Mouse (Mus musculus): ENCODE results near the gene Hist1h4h. TPM values are rescaled to one million over a fixed set of nuclear protein-coding genes. Genes with fewer than 3 reads are reported as not detected.
"Not testable (repeated sequence)": the region's sequence is repeated elsewhere in the genome, so short reads cannot be mapped to it uniquely, and the experiment has no call there.

Hist1h4h gene
- polyA plus RNA-seq, 1 experiment from 2014 or later: 6.9 TPM

- H3K4me3 ChIP-seq (ENCODE audit: low read depth, low read length): peak overlapping the region; percentile 47
- H3K9me3 ChIP-seq (ENCODE audit: control insufficient read depth, low read length): no peaks in the 10 kb centered on the region
- ATAC-seq (replicated peaks; ENCODE audit: low FRiP score, low TSS enrichment, low read depth): peak; percentile 56
- peak overlapping the region; percentile 74 for H3K27ac ChIP-seq (ENCODE audit: low read depth)
- peak overlapping the region; percentile 62 for H3K4me2 ChIP-seq (ENCODE audit: low read length)
- under 1% methylated on average over 17 of the region's 17 CpGs for WGBS
- H3K36me3 ChIP-seq (ENCODE audit: control insufficient read depth, insufficient read depth, low read length): no peaks in the 10 kb centered on the region
- H3K9ac ChIP-seq (ENCODE audit: low read length): peak overlapping the region; percentile 52
- peak; percentile 99 for DNase-seq (ENCODE audit: low spot score)
- 0 out of 2 replicates have a peak, but pooled peaks cover 8% of the 10 kb centered on the region for H3K4me1 ChIP-seq (replicated peaks; ENCODE audit: control insufficient read depth, insufficient read depth, low read length)
- H3K27me3 ChIP-seq (replicated peaks; ENCODE audit: control insufficient read depth, insufficient read depth, low read length): no peaks in the 10 kb centered on the region
These were observed 4.5 kb upstream of the Hist1h4h start for GRCm38 (mm10) chr13:23526312-23526711.

GRCm38 (mm10) chr13:23529005-23529404 is 1.8 kb upstream of the Hist1h4h start:
- Histone ChIP-seq H3K27ac (ENCODE audit: low read depth) (no peak overlapping the region), H3K4me2 (ENCODE audit: low read length) (peak overlapping the region; percentile 70), H3K4me1 (replicated peaks; ENCODE audit: control insufficient read depth, insufficient read depth, low read length) (peaks cover 18% of the 10 kb centered on the region), H3K36me3 (ENCODE audit: control insufficient read depth, insufficient read depth, low read length) (no peaks in the 10 kb centered on the region), H3K27me3 (replicated peaks; ENCODE audit: control insufficient read depth, insufficient read depth, low read length) (no peaks in the 10 kb centered on the region), H3K9ac (ENCODE audit: low read length) (no peak overlapping the region), H3K9me3 (ENCODE audit: control insufficient read depth, low read length) (no peaks in the 10 kb centered on the region), H3K4me3 (ENCODE audit: low read depth, low read length) (no peak overlapping the region)
- ATAC-seq (replicated peaks; ENCODE audit: low FRiP score, low TSS enrichment, low read depth) (no peak), DNase-seq (ENCODE audit: low spot score) (peak; percentile 53)
- WGBS: 76% methylated on average over 5 of the region's 5 CpGs

GRCm38 (mm10) chr13:23529480-23530165 is 1.2 kb upstream of the Hist1h4h start:
- ATAC-seq (replicated peaks; ENCODE audit: low FRiP score, low TSS enrichment, low read depth) (no peak), DNase-seq (ENCODE audit: low spot score) (no peak)
- peak overlapping the region; percentile 70 for H3K4me2 ChIP-seq (ENCODE audit: low read length)
- peak overlapping the region; percentile 54 for H3K4me3 ChIP-seq (ENCODE audit: low read depth, low read length)
- H3K27me3 ChIP-seq (replicated peaks; ENCODE audit: control insufficient read depth, insufficient read depth, low read length): no peaks in the 10 kb centered on the region
- peak overlapping the region; percentile 99 for H3K27ac ChIP-seq (ENCODE audit: low read depth)
- WGBS: 26% methylated on average over 2 of the region's 2 CpGs
- no peaks in the 10 kb centered on the region for H3K9me3 ChIP-seq (ENCODE audit: control insufficient read depth, low read length)
- peak overlapping the region; percentile 89 for H3K9ac ChIP-seq (ENCODE audit: low read length)
- H3K4me1 ChIP-seq (replicated peaks; ENCODE audit: control insufficient read depth, insufficient read depth, low read length): peaks cover 21% of the 10 kb centered on the region
- H3K36me3 ChIP-seq (ENCODE audit: control insufficient read depth, insufficient read depth, low read length): no peaks in the 10 kb centered on the region

GRCm38 (mm10) chr13:23530181-23530900 is 509 bp upstream of the Hist1h4h start:
- peak; percentile 93 for DNase-seq (ENCODE audit: low spot score)
- Histone ChIP-seq H3K4me2 (ENCODE audit: low read length) (peak overlapping the region; percentile 70), H3K9ac (ENCODE audit: low read length) (peak overlapping the region; percentile 89), H3K27me3 (replicated peaks; ENCODE audit: control insufficient read depth, insufficient read depth, low read length) (no peaks in the 10 kb centered on the region), H3K4me3 (ENCODE audit: low read depth, low read length) (peak overlapping the region; percentile 54), H3K36me3 (ENCODE audit: control insufficient read depth, insufficient read depth, low read length) (no peaks in the 10 kb centered on the region), H3K9me3 (ENCODE audit: control insufficient read depth, low read length) (no peaks in the 10 kb centered on the region), H3K4me1 (replicated peaks; ENCODE audit: control insufficient read depth, insufficient read depth, low read length) (peaks cover 21% of the 10 kb centered on the region), H3K27ac (ENCODE audit: low read depth) (peak overlapping the region; percentile 99)
- WGBS: 0% methylated on average over 20 of the region's 20 CpGs
- ATAC-seq (replicated peaks; ENCODE audit: low FRiP score, low TSS enrichment, low read depth): peak; percentile 10; the same call in 1 of the 2 replicates

GRCm38 (mm10) chr13:23532262-23533075 is 1.6 kb downstream of the Hist1h4h start:
- DNase-seq (ENCODE audit: low spot score): peak; percentile 51

GRCm38 (mm10) chr13:23533560-23534367 is 2.9 kb downstream of the Hist1h4h start, which contains the start of gene Hist1h2af:
Gene Hist1h2af, plus strand, starts transcription at chr13:23533906.
- WGBS: under 1% methylated on average over 26 of the region's 53 CpGs
- H3K4me2 ChIP-seq (ENCODE audit: low read length): peak within 1 kb of the TSS; percentile 70
- H3K36me3 ChIP-seq (ENCODE audit: control insufficient read depth, insufficient read depth, low read length); H3K27me3 ChIP-seq (replicated peaks; ENCODE audit: control insufficient read depth, insufficient read depth, low read length); H3K9me3 ChIP-seq (ENCODE audit: control insufficient read depth, low read length): not testable (repeated sequence)
- peak within 1 kb of the TSS; percentile 99 for H3K27ac ChIP-seq (ENCODE audit: low read depth)
- peak within 1 kb of the TSS; percentile 54 for H3K4me3 ChIP-seq (ENCODE audit: low read depth, low read length)
- peak; percentile 85 for DNase-seq (ENCODE audit: low spot score)
- H3K9ac ChIP-seq (ENCODE audit: low read length): peak within 1 kb of the TSS; percentile 92
- peaks cover 24% of the 10 kb centered on the region for H3K4me1 ChIP-seq (replicated peaks; ENCODE audit: control insufficient read depth, insufficient read depth, low read length)
- peak; percentile 38 for ATAC-seq (replicated peaks; ENCODE audit: low FRiP score, low TSS enrichment, low read depth)

More at GRCm38 (mm10) chr13:23532262-23533075, 1.6 kb downstream of the Hist1h4h start:
- no peaks in the 10 kb centered on the region for H3K36me3 ChIP-seq (ENCODE audit: control insufficient read depth, insufficient read depth, low read length)
- no peak for ATAC-seq (replicated peaks; ENCODE audit: low FRiP score, low TSS enrichment, low read depth)
- 15% methylated on average over 9 of the region's 9 CpGs for WGBS
- peak overlapping the region; percentile 89 for H3K9ac ChIP-seq (ENCODE audit: low read length)
- peak overlapping the region; percentile 54 for H3K4me3 ChIP-seq (ENCODE audit: low read depth, low read length)
- peaks cover 24% of the 10 kb centered on the region for H3K4me1 ChIP-seq (replicated peaks; ENCODE audit: control insufficient read depth, insufficient read depth, low read length)
- peak overlapping the region; percentile 70 for H3K4me2 ChIP-seq (ENCODE audit: low read length)
- no peaks in the 10 kb centered on the region for H3K27me3 ChIP-seq (replicated peaks; ENCODE audit: control insufficient read depth, insufficient read depth, low read length)
- peak overlapping the region; percentile 99 for H3K27ac ChIP-seq (ENCODE audit: low read depth)
- no peaks in the 10 kb centered on the region for H3K9me3 ChIP-seq (ENCODE audit: control insufficient read depth, low read length)

- H3K4me1 ChIP-seq (replicated peaks; ENCODE audit: control insufficient read depth, insufficient read depth, low read length): peaks cover 17% of the 10 kb centered on the region
- H3K9ac ChIP-seq (ENCODE audit: low read length): peak overlapping the region; percentile 92
- no peak for ATAC-seq (replicated peaks; ENCODE audit: low FRiP score, low TSS enrichment, low read depth)
- no peaks in the 10 kb centered on the region for H3K27me3 ChIP-seq (replicated peaks; ENCODE audit: control insufficient read depth, insufficient read depth, low read length)
- peak; percentile 75 for DNase-seq (ENCODE audit: low spot score)
- no peaks in the 10 kb centered on the region for H3K36me3 ChIP-seq (ENCODE audit: control insufficient read depth, insufficient read depth, low read length)
- peak overlapping the region; percentile 70 for H3K4me2 ChIP-seq (ENCODE audit: low read length)
- H3K9me3 ChIP-seq (ENCODE audit: control insufficient read depth, low read length): no peaks in the 10 kb centered on the region
- peak overlapping the region; percentile 54 for H3K4me3 ChIP-seq (ENCODE audit: low read depth, low read length)
- WGBS: under 1% methylated on average over 15 of the region's 15 CpGs
- H3K27ac ChIP-seq (ENCODE audit: low read depth): peak overlapping the region; percentile 99
These were observed 3.7 kb downstream of the Hist1h4h start for GRCm38 (mm10) chr13:23534368-23535131.

All from intestine, embryonic 14.5 days (tissue).